Mouse (Mus musculus): ENCODE results near the gene Neurl4.

- TF ChIP-seq POLR2A (IDR thresholded peaks at IDR 0.05; ENCODE audit: borderline replicate concordance, low read depth, low read length) (no peak), CTCF (IDR thresholded peaks at IDR 0.05; ENCODE audit: low read depth, low read length) (no peak)
These were observed 12.9 kb downstream of the Neurl4 start, which contains the start of gene Gps2 for GRCm38 (mm10) chr11:69913554-69914371.
